Mouse (Mus musculus): Measurements from ENCODE around the gene Fah. TPM values are rescaled to one million over a fixed set of nuclear protein-coding genes. Genes with fewer than 3 reads are reported as not detected.

The Fah gene
- polyA plus RNA-seq, 1 experiment from 2014 or later = 14.7 TPM

DNA sequence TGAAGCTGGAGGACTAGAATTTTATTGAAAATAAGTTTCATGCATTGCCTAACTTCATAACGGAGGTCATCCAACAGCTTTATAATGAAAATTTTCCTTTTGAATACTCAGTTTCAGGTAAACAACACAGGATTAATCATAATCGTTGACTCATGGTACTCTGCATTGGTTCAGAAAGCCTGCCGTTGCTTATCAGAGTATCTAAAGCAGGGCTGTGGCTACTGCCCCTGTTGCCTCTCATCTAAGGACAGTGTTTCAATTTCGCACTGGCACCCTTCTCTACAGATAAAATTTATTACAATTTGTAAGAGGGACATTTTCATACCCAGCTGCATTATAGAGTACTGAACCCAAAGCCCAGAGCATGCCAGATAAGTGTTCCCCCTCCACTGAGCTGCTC lies 5.9 kb upstream of the Fah start:
- H3K27ac ChIP-seq = no peak overlapping the region
- no peak overlapping the region for H3K4me3 ChIP-seq
- H3K4me1 ChIP-seq = no peaks in the 10 kb centered on the region
- H3K27me3 ChIP-seq (ENCODE audit: insufficient read depth, poor library complexity, severe bottlenecking) = no peaks in the 10 kb centered on the region
- DNase-seq (ENCODE audit: low spot score) = no peak
- 82% methylated on average over 4 of the region's 4 CpGs for WGBS
- H3K36me3 ChIP-seq = peaks cover 7% of the 10 kb centered on the region; the same call in 1 of the 2 replicates
- no peaks in the 10 kb centered on the region for H3K9me3 ChIP-seq

GRCm38 (mm10) chr7:84611609-84612008 lies 5.1 kb upstream of the Fah start:
- 95% methylated on average over 1 of the region's 1 CpGs for WGBS

DNA sequence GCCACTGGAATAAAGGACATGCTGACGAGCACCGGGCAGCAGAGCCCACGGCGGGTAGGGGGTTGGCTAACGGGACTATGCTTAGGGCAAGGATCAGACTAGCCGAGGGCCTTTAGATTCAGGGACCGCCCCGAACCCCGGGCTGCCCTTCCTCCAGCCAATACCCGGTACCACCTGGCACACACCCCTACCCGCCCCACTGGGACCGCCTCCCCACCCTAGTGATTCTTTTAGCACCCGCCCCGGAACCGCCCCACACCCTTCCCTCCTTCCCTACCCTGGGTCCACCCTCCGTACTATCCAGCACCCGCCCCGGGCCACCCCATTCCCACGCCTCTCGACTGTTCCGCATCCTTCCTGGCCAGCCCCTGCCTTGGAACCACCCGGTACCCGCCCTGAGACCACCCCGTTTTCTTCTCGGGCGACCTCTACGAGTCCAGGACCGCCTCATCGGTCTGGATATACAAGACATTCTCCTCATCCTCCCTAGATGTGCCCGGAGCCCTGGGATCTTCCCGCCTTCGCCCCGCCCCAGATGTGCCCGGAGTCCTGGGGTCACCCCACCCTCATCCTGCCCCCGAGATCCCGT lies 724 bp downstream of the Fah start:
- no peaks in the 10 kb centered on the region for H3K36me3 ChIP-seq
- 0 out of 2 replicates have a peak, but pooled peaks cover 5% of the 10 kb centered on the region for H3K27me3 ChIP-seq (ENCODE audit: insufficient read depth, poor library complexity, severe bottlenecking)
- peak overlapping the region; percentile 80 for H3K4me3 ChIP-seq
- H3K9me3 ChIP-seq = no peaks in the 10 kb centered on the region
- under 1% methylated on average over 36 of the region's 36 CpGs for WGBS
- peak overlapping the region; percentile 80 for H3K27ac ChIP-seq
- peak; percentile 91 for DNase-seq (ENCODE audit: low spot score)
- peaks cover 8% of the 10 kb centered on the region for H3K4me1 ChIP-seq

More at GRCm38 (mm10) chr7:84611609-84612008, 5.1 kb upstream of the Fah start:
- Histone ChIP-seq H3K9me3 (no peaks in the 10 kb centered on the region), H3K27ac (no peak overlapping the region), H3K4me3 (no peak overlapping the region), H3K36me3 (no peaks in the 10 kb centered on the region; the same call in 1 of the 2 replicates), H3K27me3 (ENCODE audit: insufficient read depth, poor library complexity, severe bottlenecking) (no peaks in the 10 kb centered on the region), H3K4me1 (peaks cover under 1% of the 10 kb centered on the region; the same call in 1 of the 2 replicates)
- no peak for DNase-seq (ENCODE audit: low spot score)

- WGBS = 10% methylated on average over 19 of the region's 19 CpGs
- Histone ChIP-seq H3K36me3 (no peaks in the 10 kb centered on the region), H3K27ac (peak overlapping the region; percentile 80), H3K4me3 (peak overlapping the region; percentile 80), H3K4me1 (peaks cover 8% of the 10 kb centered on the region), H3K9me3 (no peaks in the 10 kb centered on the region), H3K27me3 (ENCODE audit: insufficient read depth, poor library complexity, severe bottlenecking) (0 out of 2 replicates have a peak, but pooled peaks cover 5% of the 10 kb centered on the region)
- peak; percentile 60 for DNase-seq (ENCODE audit: low spot score)
Measured at GRCm38 (mm10) chr7:84605033-84605687, 1.4 kb downstream of the Fah start.

DNA sequence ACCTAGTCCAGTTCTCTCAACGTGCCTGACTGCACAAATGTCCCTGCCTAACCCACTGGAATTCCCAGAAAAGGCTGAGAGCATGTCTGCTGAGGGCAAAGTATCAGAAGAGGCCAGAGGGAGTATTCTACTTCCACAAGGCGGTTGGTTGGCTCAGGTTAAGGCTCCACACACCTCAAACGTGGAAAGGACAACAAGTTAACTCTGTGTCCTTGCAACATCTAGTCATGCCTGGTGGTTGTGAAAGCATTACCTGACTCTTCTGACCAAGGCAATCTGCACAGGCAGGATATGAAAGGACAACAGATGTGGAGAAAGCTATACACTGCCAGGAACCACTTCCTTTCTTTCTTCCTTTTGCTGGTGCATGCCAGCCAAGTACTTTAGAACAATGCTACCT lies 2.0 kb downstream of the Fah start:
- WGBS = 81% methylated on average over 3 of the region's 3 CpGs
- peak; percentile 27 for DNase-seq (ENCODE audit: low spot score)
- H3K27ac ChIP-seq = no peak overlapping the region
- 0 out of 2 replicates have a peak, but pooled peaks cover 5% of the 10 kb centered on the region for H3K27me3 ChIP-seq (ENCODE audit: insufficient read depth, poor library complexity, severe bottlenecking)
- peaks cover 8% of the 10 kb centered on the region for H3K4me1 ChIP-seq
- no peaks in the 10 kb centered on the region for H3K9me3 ChIP-seq
- no peaks in the 10 kb centered on the region for H3K36me3 ChIP-seq
- H3K4me3 ChIP-seq = peak overlapping the region; percentile 80; the same call in 1 of the 2 replicates

DNA sequence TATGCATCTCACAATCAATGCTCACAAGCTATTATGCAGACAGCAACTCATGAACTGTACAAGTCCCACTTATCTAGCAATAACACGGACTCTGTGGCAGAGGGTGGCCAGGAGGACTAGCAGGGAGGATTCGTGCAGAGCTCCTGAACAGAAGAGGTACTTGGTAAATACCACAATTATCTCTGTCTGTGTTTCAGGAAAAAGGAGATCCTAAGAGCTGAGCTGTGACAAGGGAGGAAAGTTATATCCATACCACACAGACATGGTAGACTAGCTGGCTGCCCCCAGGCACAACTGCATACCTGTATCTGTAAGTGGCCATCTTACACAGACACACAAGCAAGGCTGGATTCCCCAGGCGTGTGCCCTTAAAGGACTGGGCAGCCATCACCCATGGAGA lies 5.2 kb downstream of the Fah start:
- Histone ChIP-seq H3K9me3 (no peaks in the 10 kb centered on the region), H3K36me3 (no peaks in the 10 kb centered on the region), H3K4me3 (no peak overlapping the region), H3K27ac (no peak overlapping the region), H3K27me3 (ENCODE audit: insufficient read depth, poor library complexity, severe bottlenecking) (0 out of 2 replicates have a peak, but pooled peaks cover 5% of the 10 kb centered on the region), H3K4me1 (peaks cover 4% of the 10 kb centered on the region; the same call in 1 of the 2 replicates)
- DNase-seq (ENCODE audit: low spot score) = peak; percentile 63
- WGBS = 76% methylated on average over 3 of the region's 3 CpGs

GRCm38 (mm10) chr7:84600631-84601030 lies 5.9 kb downstream of the Fah start:
- peak; percentile 63 for DNase-seq (ENCODE audit: low spot score)
- H3K4me1 ChIP-seq = 0 out of 2 replicates have a peak, but pooled peaks cover 4% of the 10 kb centered on the region
- 84% methylated on average over 2 of the region's 2 CpGs for WGBS
- no peak overlapping the region for H3K27ac ChIP-seq
- H3K9me3 ChIP-seq = no peaks in the 10 kb centered on the region
- H3K4me3 ChIP-seq = no peak overlapping the region
- 0 out of 2 replicates have a peak, but pooled peaks cover 5% of the 10 kb centered on the region for H3K27me3 ChIP-seq (ENCODE audit: insufficient read depth, poor library complexity, severe bottlenecking)
- H3K36me3 ChIP-seq = no peaks in the 10 kb centered on the region

DNA sequence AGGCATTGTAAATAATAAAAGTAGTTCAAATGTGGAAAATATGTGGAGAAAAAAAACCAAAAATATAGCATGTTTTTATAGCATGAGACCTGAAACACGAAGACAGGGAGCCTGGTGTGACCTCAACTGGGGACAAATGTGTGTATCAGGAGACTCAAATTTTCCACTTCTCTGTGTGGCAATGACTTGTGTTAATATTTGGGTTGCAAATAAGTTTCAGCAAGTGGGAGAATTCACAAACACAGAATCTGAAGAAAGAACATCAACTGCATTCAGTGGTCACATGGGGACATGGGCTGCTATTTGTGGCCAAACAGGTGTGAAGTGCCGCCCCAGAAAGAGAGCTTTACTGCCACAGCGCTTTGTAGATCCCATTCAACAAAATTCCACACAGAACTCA lies 9.9 kb downstream of the Fah start:
- WGBS = 85% methylated on average over 3 of the region's 3 CpGs
- H3K9me3 ChIP-seq = no peaks in the 10 kb centered on the region
- H3K4me1 ChIP-seq = no peaks in the 10 kb centered on the region
- DNase-seq (ENCODE audit: low spot score) = peak; percentile 33
- no peaks in the 10 kb centered on the region for H3K36me3 ChIP-seq
- no peaks in the 10 kb centered on the region for H3K27me3 ChIP-seq (ENCODE audit: insufficient read depth, poor library complexity, severe bottlenecking)
- no peak overlapping the region for H3K27ac ChIP-seq
- H3K4me3 ChIP-seq = no peak overlapping the region

DNA sequence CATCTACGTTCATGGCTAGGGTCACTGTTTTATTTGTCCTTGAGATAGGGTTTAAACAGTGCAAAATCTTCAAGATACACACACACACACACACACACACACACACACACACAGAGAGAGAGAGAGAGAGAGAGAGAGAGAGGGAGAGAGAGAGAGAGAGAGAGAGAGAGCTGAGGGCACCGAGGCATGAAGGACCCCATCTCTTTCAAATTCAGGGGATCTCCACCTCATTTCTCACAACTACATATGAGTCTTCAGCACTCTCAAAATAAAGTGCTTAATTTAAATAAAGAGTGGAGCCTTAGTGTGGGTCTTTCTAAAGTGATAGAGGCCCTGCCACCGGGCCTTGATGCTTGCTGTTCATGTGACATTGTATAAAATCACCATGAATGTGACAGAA lies 10.5 kb downstream of the Fah start:
- no peak overlapping the region for H3K27ac ChIP-seq
- no peak for DNase-seq (ENCODE audit: low spot score)
- H3K4me3 ChIP-seq = no peak overlapping the region
- no peaks in the 10 kb centered on the region for H3K9me3 ChIP-seq
- no peaks in the 10 kb centered on the region for H3K36me3 ChIP-seq
- no peaks in the 10 kb centered on the region for H3K27me3 ChIP-seq (ENCODE audit: insufficient read depth, poor library complexity, severe bottlenecking)
- 84% methylated on average over 3 of the region's 3 CpGs for WGBS
- no peaks in the 10 kb centered on the region for H3K4me1 ChIP-seq

DNA sequence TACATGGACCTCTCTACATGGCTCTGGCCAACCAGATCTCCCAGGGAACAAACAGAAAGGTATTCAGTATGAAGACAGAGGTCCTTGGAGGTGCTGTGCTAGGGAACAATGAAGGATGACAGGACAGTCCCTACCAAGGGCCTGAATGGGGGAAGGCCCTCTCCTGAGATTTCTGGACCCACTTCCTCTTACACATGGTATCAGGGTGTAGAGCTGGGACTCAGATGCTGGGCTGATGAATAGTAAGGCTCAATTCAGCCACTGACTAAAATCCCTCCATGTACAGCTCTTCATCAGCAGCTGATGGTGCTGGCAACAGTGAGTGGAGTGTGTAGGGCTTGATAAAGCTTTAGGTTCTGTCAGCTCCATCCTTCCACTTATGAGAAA lies 11.6 kb downstream of the Fah start:
- no peak overlapping the region for H3K4me3 ChIP-seq
- no peaks in the 10 kb centered on the region for H3K9me3 ChIP-seq
- H3K36me3 ChIP-seq = no peaks in the 10 kb centered on the region
- no peaks in the 10 kb centered on the region for H3K4me1 ChIP-seq
- DNase-seq (ENCODE audit: low spot score) = no peak
- H3K27ac ChIP-seq = no peak overlapping the region
- no peaks in the 10 kb centered on the region for H3K27me3 ChIP-seq (ENCODE audit: insufficient read depth, poor library complexity, severe bottlenecking)

- no peak overlapping the region for H3K4me3 ChIP-seq
- H3K4me1 ChIP-seq = no peaks in the 10 kb centered on the region
- peak; percentile 81 for DNase-seq (ENCODE audit: low spot score)
- 57% methylated on average over 8 of the region's 8 CpGs for WGBS
- H3K36me3 ChIP-seq = no peaks in the 10 kb centered on the region
- H3K27me3 ChIP-seq (ENCODE audit: insufficient read depth, poor library complexity, severe bottlenecking) = no peaks in the 10 kb centered on the region
- no peaks in the 10 kb centered on the region for H3K9me3 ChIP-seq
- H3K27ac ChIP-seq = no peak overlapping the region
Measured at GRCm38 (mm10) chr7:84594087-84594916, 12.2 kb downstream of the Fah start.

DNA sequence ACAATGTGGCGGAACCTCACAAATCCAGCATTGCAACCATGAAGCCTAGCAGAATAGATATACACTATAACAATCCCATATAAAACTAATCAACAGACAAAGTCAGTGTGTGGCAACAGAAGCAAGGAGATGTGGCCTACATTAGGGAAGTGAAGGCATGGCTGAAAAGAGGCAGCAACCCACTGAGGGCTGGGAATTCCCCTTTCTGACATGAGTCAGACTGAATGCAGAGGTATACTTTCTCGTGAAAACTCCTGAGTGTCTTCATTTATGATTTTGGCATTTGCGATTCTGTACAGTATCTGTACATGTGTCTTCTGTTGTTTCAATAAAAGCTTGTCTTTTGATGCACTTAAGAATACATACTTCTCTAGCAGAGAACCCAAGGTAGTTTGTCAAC lies 15.2 kb downstream of the Fah start:
- Histone ChIP-seq H3K4me3 (no peak overlapping the region), H3K27ac (no peak overlapping the region), H3K4me1 (peaks cover 7% of the 10 kb centered on the region), H3K27me3 (ENCODE audit: insufficient read depth, poor library complexity, severe bottlenecking) (no peaks in the 10 kb centered on the region), H3K36me3 (no peaks in the 10 kb centered on the region), H3K9me3 (no peaks in the 10 kb centered on the region)
- DNase-seq (ENCODE audit: low spot score) = peak; percentile 55
- 83% methylated on average over 3 of the region's 3 CpGs for WGBS

GRCm38 (mm10) chr7:84590622-84591021 lies 15.9 kb downstream of the Fah start:
- Histone ChIP-seq H3K36me3 (no peaks in the 10 kb centered on the region), H3K27me3 (ENCODE audit: insufficient read depth, poor library complexity, severe bottlenecking) (no peaks in the 10 kb centered on the region), H3K9me3 (no peaks in the 10 kb centered on the region), H3K4me3 (no peak overlapping the region), H3K27ac (no peak overlapping the region), H3K4me1 (peaks cover 7% of the 10 kb centered on the region)
- DNase-seq (ENCODE audit: low spot score) = no peak
- WGBS = 84% methylated on average over 2 of the region's 2 CpGs
